Comparison of ENCODE assay signal across 8 mouse cellular contexts in genomic region chr14:47189635-47189955, GRCm38 (mm10). TPM values are rescaled to one million over a fixed set of nuclear protein-coding genes. Genes with fewer than 3 reads are reported as not detected.
DNase-seq lines count a peak whose midpoint lies in the region; ATAC-seq and TF ChIP-seq lines count a peak whose summit lies in the region.

No protein-coding gene starts in this region.

- H3K9me3 ChIP-seq in lung, embryonic 15.5 days: no peaks in the 10 kb centered on the region
- H3K9me3 ChIP-seq in limb, embryonic 14.5 days (ENCODE audit: control insufficient read depth, low read length): no peaks in the 10 kb centered on the region

- WGBS in lung, embryonic 15.5 days: 13% methylated on average over 8 of the region's 8 CpGs
- WGBS in limb, embryonic 14.5 days: 11% methylated on average over 8 of the region's 8 CpGs
- 7% methylated on average over 8 of the region's 8 CpGs for WGBS in small intestine, adult 2 months

- DNase-seq in lung, postnatal 10 days: no peak
- no peak for DNase-seq in limb, embryonic 14.5 days (ENCODE audit: low spot score)
- no peak for DNase-seq in adrenal gland, postnatal 14 days
- DNase-seq in layer of hippocampus, adult 8-10 months (ENCODE audit: low spot score in 2 of 2): no peak
- no peak for DNase-seq in layer of hippocampus, postnatal 14 days (ENCODE audit: low spot score in 2 of 2)

- H3K9ac ChIP-seq in lung, embryonic 15.5 days: peak overlapping the region; percentile 30; the same call in 1 of the 2 replicates
- peak overlapping the region; percentile 46; the same call in 1 of the 2 replicates for H3K9ac ChIP-seq in limb, embryonic 14.5 days (ENCODE audit: low read depth, low read length, severe bottlenecking)

- no peak for TF ChIP-seq POLR2A in limb, embryonic 14.5 days (IDR thresholded peaks at IDR 0.05; ENCODE audit: borderline replicate concordance, extremely low read depth, insufficient read depth, insufficient read length)
- no peak for TF ChIP-seq POLR2A in small intestine, adult 2 months (IDR thresholded peaks at IDR 0.05; ENCODE audit: low read depth, low read length)

- no peak for ATAC-seq in lung, embryonic 15.5 days (ENCODE audit: borderline replicate concordance, extremely low read depth, low FRiP score, low TSS enrichment)
- ATAC-seq in erythroid progenitor cell, adult 5-6 weeks (replicated peaks; ENCODE audit: low FRiP score, poor library complexity, severe bottlenecking): peak; percentile 67
- peak; percentile 53; the same call in 1 of the 2 replicates for ATAC-seq in limb, embryonic 14.5 days (ENCODE audit: low FRiP score, low read depth)

- H3K4me1 ChIP-seq in lung, embryonic 15.5 days: peaks cover 11% of the 10 kb centered on the region
- peaks cover 5% of the 10 kb centered on the region; the same call in 1 of the 2 replicates for H3K4me1 ChIP-seq in limb, embryonic 14.5 days (ENCODE audit: control insufficient read depth, insufficient read depth, low read length)
- H3K4me1 ChIP-seq in small intestine, adult 2 months (ENCODE audit: control insufficient read depth, insufficient read depth, insufficient read length, low read length): peaks cover 3% of the 10 kb centered on the region; the same call in 1 of the 2 replicates

- peaks cover 16% of the 10 kb centered on the region; the same call in 1 of the 2 replicates for H3K27me3 ChIP-seq in lung, embryonic 15.5 days
- peaks cover 10% of the 10 kb centered on the region; the same call in 1 of the 2 replicates for H3K27me3 ChIP-seq in limb, embryonic 14.5 days (ENCODE audit: control insufficient read depth, insufficient read depth, low read length)
- H3K27me3 ChIP-seq in small intestine, adult 2 months (ENCODE audit: control insufficient read depth, insufficient read depth, low read length): no peaks in the 10 kb centered on the region

- H3K4me3 ChIP-seq in lung, embryonic 15.5 days: peak overlapping the region; percentile 61
- H3K4me3 ChIP-seq in limb, embryonic 14.5 days (replicated peaks; ENCODE audit: low read length): peak overlapping the region; percentile 61
- H3K4me3 ChIP-seq in small intestine, adult 2 months (ENCODE audit: low read depth, low read length): peak overlapping the region; percentile 74

- TF ChIP-seq CTCF in small intestine, adult 2 months (IDR thresholded peaks at IDR 0.05; ENCODE audit: extremely low read depth, insufficient read length, insufficient replicate concordance, low read depth, low read length): no peak

- H3K4me2 ChIP-seq in lung, embryonic 15.5 days: peak overlapping the region; percentile 99
- peak overlapping the region; percentile 100 for H3K4me2 ChIP-seq in limb, embryonic 14.5 days (replicated peaks; ENCODE audit: low read depth, low read length, severe bottlenecking)

- no peak overlapping the region for H3K27ac ChIP-seq in lung, embryonic 15.5 days
- no peak overlapping the region for H3K27ac ChIP-seq in limb, embryonic 14.5 days (replicated peaks; ENCODE audit: low read depth, low read length)
- H3K27ac ChIP-seq in small intestine, adult 2 months (ENCODE audit: insufficient read depth, low read depth, low read length): no peak overlapping the region

- H3K36me3 ChIP-seq in lung, embryonic 15.5 days: no peaks in the 10 kb centered on the region
- H3K36me3 ChIP-seq in limb, embryonic 14.5 days (ENCODE audit: control insufficient read depth, insufficient read depth, low read length): no peaks in the 10 kb centered on the region
- H3K36me3 ChIP-seq in small intestine, adult 2 months (ENCODE audit: control insufficient read depth, insufficient read depth, low read length): no peaks in the 10 kb centered on the region

RNA-seq across cellular contexts. Expression of gene Gch1, which starts 0.4 kb away (rescaled TPM):
- 4.5 and 5.3 TPM in 2 replicates for polyA plus RNA-seq in lung, embryonic 15.5 days (2015; fragmentation: Nextera tagmentation; extraction: Ambion mirVana)
- total RNA-seq in erythroid progenitor cell, adult 5-6 weeks (2015; ENCODE audit: low replicate concordance): 195 and 197 TPM in 2 replicates
- total RNA-seq in erythroid progenitor cell, adult 5-6 weeks (2017; ENCODE audit: low replicate concordance): 146 and 154 TPM in 2 replicates
- 1.3 TPM in 2 replicates for polyA plus RNA-seq in limb, embryonic 14.5 days (2012; rRNA removed)
- polyA plus RNA-seq in limb, embryonic 14.5 days (2014; fragmentation: Nextera tagmentation; extraction: Ambion mirVana): 0.99 and 1.5 TPM in 2 replicates
- polyA plus RNA-seq in small intestine, adult 2 months (2012; rRNA removed): 27.1 and 35.7 TPM in 2 replicates
- 42.0 and 51.3 TPM in 2 replicates for total RNA-seq in adrenal gland, postnatal 14 days (2021)
- 1 to 10 TPM; 1.1 to 1.5 (median 1.4) TPM for total RNA-seq in layer of hippocampus, adult 8-10 months (2022)
- total RNA-seq in layer of hippocampus, postnatal 14 days (2021): 1 to 10 TPM; 1.3 to 2.1 TPM

Comparison
In these comparisons a context has a peak if more than half of its experiments do, and no peak if none do; other contexts are left out.
1. RNA of gene Gch1, which starts 0.4 kb away (total RNA-seq): 146 to 197 TPM in erythroid progenitor cell, adult 5-6 weeks and 42.0 to 51.3 TPM in adrenal gland, postnatal 14 days; 1.3 to 2.1 TPM in layer of hippocampus, postnatal 14 days and 1.1 to 1.5 TPM in layer of hippocampus, adult 8-10 months; every median in the first group is over 10 times any median in the second.
2. Peak in every context shown above with its lines, with median percentiles within 50 percentile points of each other: H3K4me3 ChIP-seq.